Mouse (Mus musculus): ENCODE data around the gene Ythdf1.

The Ythdf1 gene

GRCm38 (mm10) chr2:180889271-180889920 is 31.4 kb downstream of the Ythdf1 start:
- in situ Hi-C loops (cut with MseI, MboI): no loop called here

DNA sequence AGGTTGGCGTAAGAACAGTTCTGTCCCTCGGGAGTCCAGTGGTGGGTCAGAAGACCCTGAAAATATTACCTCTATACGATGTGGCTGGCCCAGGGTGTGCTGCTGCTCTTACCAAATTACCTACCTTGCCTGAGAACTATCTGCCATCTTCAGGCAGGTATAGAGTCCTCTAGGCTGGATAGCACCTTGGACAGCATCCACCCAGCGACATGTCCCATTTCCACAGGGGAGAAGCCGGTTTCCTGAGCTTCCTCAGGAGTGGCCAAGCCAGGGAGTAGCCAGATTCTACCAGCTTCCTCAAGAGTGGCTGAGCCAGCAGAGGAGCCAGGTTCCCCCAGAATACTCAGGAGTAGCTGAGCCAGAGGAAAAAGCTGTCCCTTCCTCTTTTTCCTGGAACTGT is 35.5 kb downstream of the Ythdf1 start:
- in situ Hi-C loops (cut with MseI, MboI): no loop called here

GRCm38 (mm10) chr2:180881281-180881680 is 39.5 kb downstream of the Ythdf1 start:
- in situ Hi-C loops (cut with MseI, MboI): no loop called here

- in situ Hi-C loops (cut with MseI, MboI): no loop called here
These were observed 41.2 kb downstream of the Ythdf1 start for GRCm38 (mm10) chr2:180879365-180880067.

- in situ Hi-C loops (cut with MseI, MboI): no loop called here
These were observed 50.7 kb downstream of the Ythdf1 start for GRCm38 (mm10) chr2:180870006-180870405.

- in situ Hi-C loops (cut with MseI, MboI): no loop called here
These were observed 59.2 kb downstream of the Ythdf1 start for GRCm38 (mm10) chr2:180861561-180861960.

GRCm38 (mm10) chr2:180857121-180857520 is 63.6 kb downstream of the Ythdf1 start:
- in situ Hi-C loops (cut with MseI, MboI): no loop called here

- in situ Hi-C loops (cut with MseI, MboI): no loop called here
These were observed 65.7 kb downstream of the Ythdf1 start for GRCm38 (mm10) chr2:180855005-180855544.
